Mouse (Mus musculus): ENCODE data around the gene Bspry. TPM values are rescaled to one million over a fixed set of nuclear protein-coding genes. Genes with fewer than 3 reads are reported as not detected.
"Not testable (repeated sequence)": the region's sequence is repeated elsewhere in the genome, so short reads cannot be mapped to it uniquely, and the experiment has no call there.

Gene Bspry
- polyA plus RNA-seq, 1 experiment from 2014 or later: 31.6 TPM

GRCm38 (mm10) chr4:62477542-62478244 lies 2.2 kb upstream of the Bspry start:
- ATAC-seq: no peak
- no peaks in the 10 kb centered on the region for H3K27me3 ChIP-seq (replicated peaks; ENCODE audit: control insufficient read depth, insufficient read depth, low read length)
- WGBS: 57% methylated on average over 6 of the region's 6 CpGs
- no peaks in the 10 kb centered on the region for H3K9me3 ChIP-seq (ENCODE audit: control insufficient read depth, low read length)
- no peaks in the 10 kb centered on the region for H3K36me3 ChIP-seq (ENCODE audit: control insufficient read depth, insufficient read depth, low read length)
- H3K27ac ChIP-seq (ENCODE audit: low read length): peak overlapping the region; percentile 49; the same call in 1 of the 2 replicates
- H3K4me1 ChIP-seq (ENCODE audit: control insufficient read depth, insufficient read depth, low read length): no peaks in the 10 kb centered on the region
- no peak overlapping the region for H3K9ac ChIP-seq (ENCODE audit: low read depth, low read length)
- no peak overlapping the region for H3K4me2 ChIP-seq (ENCODE audit: low read depth, low read length)
- H3K4me3 ChIP-seq (ENCODE audit: low read length): no peak overlapping the region

DNA sequence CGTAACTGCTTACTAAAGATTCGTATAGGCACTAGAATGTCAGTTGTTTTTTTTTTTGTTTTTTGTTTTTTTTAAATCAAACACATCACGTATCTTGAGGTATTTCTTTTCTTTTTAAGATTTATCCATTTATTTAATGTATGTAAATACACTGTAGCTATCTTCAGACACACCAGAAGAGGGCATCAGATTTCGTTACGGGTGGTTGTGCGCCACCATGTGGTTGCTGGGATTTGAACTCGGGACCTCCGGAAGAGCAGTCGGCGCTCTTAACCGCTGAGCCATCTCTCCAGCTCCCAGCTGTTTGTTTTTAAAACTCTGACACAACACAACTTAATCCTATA lies 288 bp upstream of the Bspry start:
- ATAC-seq; H3K4me1 ChIP-seq (ENCODE audit: control insufficient read depth, insufficient read depth, low read length); H3K36me3 ChIP-seq (ENCODE audit: control insufficient read depth, insufficient read depth, low read length); H3K9me3 ChIP-seq (ENCODE audit: control insufficient read depth, low read length); H3K27ac ChIP-seq (ENCODE audit: low read length); H3K27me3 ChIP-seq (replicated peaks; ENCODE audit: control insufficient read depth, insufficient read depth, low read length): not testable (repeated sequence)
- H3K4me2 ChIP-seq (ENCODE audit: low read depth, low read length): peak overlapping the region; percentile 81
- H3K4me3 ChIP-seq (ENCODE audit: low read length): peak overlapping the region; percentile 52
- peak overlapping the region; percentile 64 for H3K9ac ChIP-seq (ENCODE audit: low read depth, low read length)
- 12% methylated on average over 11 of the region's 11 CpGs for WGBS

DNA sequence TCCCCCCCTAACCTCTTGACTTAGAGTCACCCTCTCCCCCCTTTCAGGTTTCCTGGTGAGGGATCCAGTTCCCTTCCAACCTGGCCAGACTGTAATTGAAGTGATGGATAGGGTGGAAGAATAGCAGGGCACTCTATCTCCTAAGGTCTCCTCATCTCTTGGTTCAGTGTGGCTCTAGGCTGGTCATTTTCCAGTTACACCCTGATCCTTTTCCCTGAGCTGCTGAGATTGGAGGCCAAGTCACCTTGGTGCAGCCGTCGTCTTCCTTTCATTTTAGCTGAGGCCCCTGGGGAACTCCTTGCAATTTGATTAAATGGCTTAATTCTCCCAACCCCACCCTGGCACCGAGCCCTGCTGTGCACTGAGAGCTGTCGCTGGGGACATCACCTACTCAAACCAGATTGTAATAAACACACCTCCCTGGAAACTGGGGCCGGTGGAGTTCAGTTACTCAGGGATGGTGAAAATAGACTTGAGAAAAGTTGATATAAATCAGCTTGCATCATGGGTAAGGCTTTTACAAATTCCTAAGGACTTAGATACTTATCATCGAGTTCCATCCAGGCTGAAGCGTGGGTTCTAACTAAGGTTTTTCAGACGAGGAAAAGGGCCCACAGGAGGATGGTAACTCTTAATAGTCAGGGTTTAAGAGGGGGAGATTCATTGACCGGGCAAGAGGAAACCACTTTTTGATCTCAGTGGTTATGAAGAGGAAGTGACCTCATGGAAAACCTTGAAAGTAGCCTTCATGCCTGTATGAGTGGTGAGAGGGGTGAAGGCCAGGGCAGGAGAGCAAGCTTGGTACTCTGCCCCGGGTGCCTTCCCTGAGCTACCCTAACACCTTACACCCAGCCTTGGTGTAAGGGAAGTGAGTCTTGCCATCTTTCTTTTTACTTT lies 1.1 kb downstream of the Bspry start:
- WGBS: 28% methylated on average over 10 of the region's 10 CpGs
- Histone ChIP-seq H3K9ac (ENCODE audit: low read depth, low read length) (peak overlapping the region; percentile 27; the same call in 1 of the 2 replicates), H3K4me2 (ENCODE audit: low read depth, low read length) (peak overlapping the region; percentile 81), H3K27me3 (replicated peaks; ENCODE audit: control insufficient read depth, insufficient read depth, low read length) (no peaks in the 10 kb centered on the region), H3K36me3 (ENCODE audit: control insufficient read depth, insufficient read depth, low read length) (no peaks in the 10 kb centered on the region), H3K27ac (ENCODE audit: low read length) (peak overlapping the region; percentile 22; the same call in 1 of the 2 replicates), H3K4me1 (ENCODE audit: control insufficient read depth, insufficient read depth, low read length) (peaks cover 3% of the 10 kb centered on the region; the same call in 1 of the 2 replicates), H3K9me3 (ENCODE audit: control insufficient read depth, low read length) (no peaks in the 10 kb centered on the region), H3K4me3 (ENCODE audit: low read length) (peak overlapping the region; percentile 52)
- ATAC-seq: peak; percentile 2; the same call in 1 of the 2 replicates

DNA sequence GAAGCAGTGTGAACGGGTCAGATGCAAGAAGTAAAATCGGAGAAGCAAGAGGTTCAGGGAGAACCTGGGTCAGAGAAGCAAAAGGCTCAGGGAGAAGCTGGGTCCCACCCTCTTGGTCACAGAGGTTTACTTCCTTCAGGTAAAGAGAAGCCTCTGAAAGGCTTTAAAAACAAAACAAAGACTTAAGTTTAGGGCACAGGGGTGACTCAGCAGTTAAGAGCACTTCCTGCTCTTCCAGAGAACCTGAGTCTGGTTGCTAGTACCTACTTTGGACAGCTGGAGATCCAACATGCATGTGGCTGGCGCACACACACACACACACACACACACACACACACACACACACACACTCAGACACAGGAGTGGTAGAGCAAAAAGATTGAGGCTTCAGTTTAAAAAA lies 5.1 kb downstream of the Bspry start:
- 78% methylated on average over 3 of the region's 3 CpGs for WGBS
- Histone ChIP-seq H3K27me3 (replicated peaks; ENCODE audit: control insufficient read depth, insufficient read depth, low read length) (no peaks in the 10 kb centered on the region), H3K4me2 (ENCODE audit: low read depth, low read length) (no peak overlapping the region), H3K4me1 (ENCODE audit: control insufficient read depth, insufficient read depth, low read length) (peaks cover 3% of the 10 kb centered on the region; the same call in 1 of the 2 replicates), H3K9me3 (ENCODE audit: control insufficient read depth, low read length) (no peaks in the 10 kb centered on the region), H3K9ac (ENCODE audit: low read depth, low read length) (no peak overlapping the region), H3K4me3 (ENCODE audit: low read length) (no peak overlapping the region), H3K27ac (ENCODE audit: low read length) (peak overlapping the region; percentile 50; the same call in 1 of the 2 replicates), H3K36me3 (ENCODE audit: control insufficient read depth, insufficient read depth, low read length) (no peaks in the 10 kb centered on the region)
- no peak for ATAC-seq

- peak; percentile 51 for ATAC-seq
- Histone ChIP-seq H3K4me2 (ENCODE audit: low read depth, low read length) (no peak overlapping the region), H3K4me3 (ENCODE audit: low read length) (no peak overlapping the region), H3K9ac (ENCODE audit: low read depth, low read length) (no peak overlapping the region), H3K4me1 (ENCODE audit: control insufficient read depth, insufficient read depth, low read length) (peaks cover 3% of the 10 kb centered on the region; the same call in 1 of the 2 replicates), H3K9me3 (ENCODE audit: control insufficient read depth, low read length) (no peaks in the 10 kb centered on the region), H3K36me3 (ENCODE audit: control insufficient read depth, insufficient read depth, low read length) (no peaks in the 10 kb centered on the region), H3K27me3 (replicated peaks; ENCODE audit: control insufficient read depth, insufficient read depth, low read length) (no peaks in the 10 kb centered on the region), H3K27ac (ENCODE audit: low read length) (peak overlapping the region; percentile 50; the same call in 1 of the 2 replicates)
- 71% methylated on average over 8 of the region's 8 CpGs for WGBS
Observed at GRCm38 (mm10) chr4:62485450-62486161, 5.8 kb downstream of the Bspry start.

- Histone ChIP-seq H3K4me3 (ENCODE audit: low read length) (no peak overlapping the region), H3K4me2 (ENCODE audit: low read depth, low read length) (no peak overlapping the region), H3K27ac (ENCODE audit: low read length) (no peak overlapping the region), H3K9me3 (ENCODE audit: control insufficient read depth, low read length) (no peaks in the 10 kb centered on the region), H3K27me3 (replicated peaks; ENCODE audit: control insufficient read depth, insufficient read depth, low read length) (no peaks in the 10 kb centered on the region), H3K9ac (ENCODE audit: low read depth, low read length) (no peak overlapping the region), H3K36me3 (ENCODE audit: control insufficient read depth, insufficient read depth, low read length) (no peaks in the 10 kb centered on the region), H3K4me1 (ENCODE audit: control insufficient read depth, insufficient read depth, low read length) (peaks cover 3% of the 10 kb centered on the region; the same call in 1 of the 2 replicates)
- WGBS: 92% methylated on average over 15 of the region's 15 CpGs
- no peak for ATAC-seq
Observed at GRCm38 (mm10) chr4:62486162-62486696, 6.4 kb downstream of the Bspry start.

- WGBS: 86% methylated on average over 5 of the region's 5 CpGs
- Histone ChIP-seq H3K4me2 (ENCODE audit: low read depth, low read length) (no peak overlapping the region), H3K9ac (ENCODE audit: low read depth, low read length) (no peak overlapping the region), H3K36me3 (ENCODE audit: control insufficient read depth, insufficient read depth, low read length) (no peaks in the 10 kb centered on the region), H3K27me3 (replicated peaks; ENCODE audit: control insufficient read depth, insufficient read depth, low read length) (no peaks in the 10 kb centered on the region), H3K27ac (ENCODE audit: low read length) (no peak overlapping the region), H3K4me3 (ENCODE audit: low read length) (no peak overlapping the region), H3K9me3 (ENCODE audit: control insufficient read depth, low read length) (no peaks in the 10 kb centered on the region), H3K4me1 (ENCODE audit: control insufficient read depth, insufficient read depth, low read length) (peaks cover 3% of the 10 kb centered on the region; the same call in 1 of the 2 replicates)
- ATAC-seq: no peak
Observed at GRCm38 (mm10) chr4:62487172-62487571, 7.3 kb downstream of the Bspry start.

DNA sequence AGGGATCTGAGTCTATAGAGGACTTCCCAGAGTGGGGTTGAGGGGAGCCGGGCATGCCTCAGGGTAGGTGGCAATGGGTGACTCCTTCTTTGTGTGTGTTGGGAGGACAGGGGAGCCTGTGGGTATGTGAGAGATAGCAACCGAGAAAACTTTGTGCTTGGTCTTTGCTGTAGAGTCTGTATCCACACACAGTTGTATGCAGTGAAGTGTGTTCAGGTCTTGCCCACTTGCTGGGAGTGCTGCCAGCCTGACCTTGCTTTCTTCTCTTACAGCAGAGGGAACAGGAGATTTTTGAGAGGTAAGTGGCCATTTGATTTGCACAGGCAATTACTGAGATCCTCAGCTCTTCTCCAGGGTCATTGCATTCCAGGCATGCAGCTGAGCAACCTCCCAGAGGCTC lies 8.1 kb downstream of the Bspry start:
- H3K4me1 ChIP-seq (ENCODE audit: control insufficient read depth, insufficient read depth, low read length): peaks cover 3% of the 10 kb centered on the region; the same call in 1 of the 2 replicates
- H3K4me2 ChIP-seq (ENCODE audit: low read depth, low read length): no peak overlapping the region
- H3K9ac ChIP-seq (ENCODE audit: low read depth, low read length): no peak overlapping the region
- H3K4me3 ChIP-seq (ENCODE audit: low read length): no peak overlapping the region
- no peaks in the 10 kb centered on the region for H3K27me3 ChIP-seq (replicated peaks; ENCODE audit: control insufficient read depth, insufficient read depth, low read length)
- WGBS: 77% methylated on average over 2 of the region's 2 CpGs
- ATAC-seq: no peak
- no peaks in the 10 kb centered on the region for H3K9me3 ChIP-seq (ENCODE audit: control insufficient read depth, low read length)
- H3K36me3 ChIP-seq (ENCODE audit: control insufficient read depth, insufficient read depth, low read length): no peaks in the 10 kb centered on the region
- H3K27ac ChIP-seq (ENCODE audit: low read length): no peak overlapping the region
